Mouse (Mus musculus): ENCODE results near the gene Hist1h2ac. TPM values are rescaled to one million over a fixed set of nuclear protein-coding genes. Genes with fewer than 3 reads are reported as not detected.
A peak's percentile ranks its signal among the peaks of the same experiment; 100 is the strongest.

Gene Hist1h2ac
- polyA plus RNA-seq, 1 experiment from 2014 or later = 1.3 TPM

- no peaks in the 10 kb centered on the region for H3K27me3 ChIP-seq (ENCODE audit: insufficient read depth, low read length)
- no peak overlapping the region for H3K9ac ChIP-seq (replicated peaks; ENCODE audit: low read length)
- no peaks in the 10 kb centered on the region for H3K36me3 ChIP-seq (ENCODE audit: insufficient read depth, low read length)
- no peak overlapping the region for H3K27ac ChIP-seq (ENCODE audit: low read length)
- 73% methylated on average over 4 of the region's 4 CpGs for WGBS
- H3K9me3 ChIP-seq (ENCODE audit: low read length) = no peaks in the 10 kb centered on the region
- no peak for ATAC-seq (ENCODE audit: low FRiP score, low TSS enrichment)
- H3K4me3 ChIP-seq (ENCODE audit: low read length) = no peak overlapping the region
- no peak overlapping the region for H3K4me2 ChIP-seq (replicated peaks; ENCODE audit: low read depth, low read length)
- H3K4me1 ChIP-seq (ENCODE audit: insufficient read depth, low read length) = 0 out of 2 replicates have a peak, but pooled peaks cover 9% of the 10 kb centered on the region
These were observed 18.5 kb upstream of the Hist1h2ac start for GRCm38 (mm10) chr13:23702220-23702619.

GRCm38 (mm10) chr13:23700786-23701520 is 17.2 kb upstream of the Hist1h2ac start:
- H3K27me3 ChIP-seq (ENCODE audit: insufficient read depth, low read length) = no peaks in the 10 kb centered on the region
- H3K9ac ChIP-seq (replicated peaks; ENCODE audit: low read length) = no peak overlapping the region
- 27% methylated on average over 8 of the region's 8 CpGs for WGBS
- H3K4me3 ChIP-seq (ENCODE audit: low read length) = no peak overlapping the region
- peaks cover 12% of the 10 kb centered on the region; the same call in 1 of the 2 replicates for H3K4me1 ChIP-seq (ENCODE audit: insufficient read depth, low read length)
- ATAC-seq (ENCODE audit: low FRiP score, low TSS enrichment) = peak; percentile 62
- no peak overlapping the region for H3K27ac ChIP-seq (ENCODE audit: low read length)
- no peak overlapping the region for H3K4me2 ChIP-seq (replicated peaks; ENCODE audit: low read depth, low read length)
- no peaks in the 10 kb centered on the region for H3K36me3 ChIP-seq (ENCODE audit: insufficient read depth, low read length)
- no peaks in the 10 kb centered on the region for H3K9me3 ChIP-seq (ENCODE audit: low read length)

DNA sequence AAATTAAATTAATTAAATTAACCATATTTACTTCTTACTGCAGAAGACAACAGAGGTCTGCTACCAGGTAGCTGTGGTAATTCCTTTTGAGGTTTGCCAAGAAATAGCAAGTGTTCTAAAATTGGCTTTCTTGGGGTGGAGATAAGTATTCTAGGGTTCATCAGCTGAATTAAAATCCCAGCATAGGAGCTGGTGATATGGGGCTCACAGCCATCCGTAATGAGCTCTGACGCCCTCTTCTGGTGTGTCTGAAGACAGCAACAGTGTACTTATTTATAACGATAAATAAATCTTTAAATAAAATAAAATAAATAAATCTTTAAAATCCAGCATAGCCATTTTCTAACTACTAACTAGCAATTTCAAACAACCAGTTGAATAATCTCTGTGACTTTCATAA is 16.0 kb upstream of the Hist1h2ac start:
- H3K4me1 ChIP-seq (ENCODE audit: insufficient read depth, low read length) = peaks cover 15% of the 10 kb centered on the region; the same call in 1 of the 2 replicates
- H3K4me3 ChIP-seq (ENCODE audit: low read length) = no peak overlapping the region
- no peaks in the 10 kb centered on the region for H3K9me3 ChIP-seq (ENCODE audit: low read length)
- H3K36me3 ChIP-seq (ENCODE audit: insufficient read depth, low read length) = no peaks in the 10 kb centered on the region
- ATAC-seq (ENCODE audit: low FRiP score, low TSS enrichment) = no peak
- no peaks in the 10 kb centered on the region for H3K27me3 ChIP-seq (ENCODE audit: insufficient read depth, low read length)
- no peak overlapping the region for H3K27ac ChIP-seq (ENCODE audit: low read length)
- H3K4me2 ChIP-seq (replicated peaks; ENCODE audit: low read depth, low read length) = no peak overlapping the region
- no peak overlapping the region for H3K9ac ChIP-seq (replicated peaks; ENCODE audit: low read length)
- 66% methylated on average over 3 of the region's 3 CpGs for WGBS

GRCm38 (mm10) chr13:23698996-23699395 is 15.2 kb upstream of the Hist1h2ac start:
- Histone ChIP-seq H3K27me3 (ENCODE audit: insufficient read depth, low read length) (no peaks in the 10 kb centered on the region), H3K27ac (ENCODE audit: low read length) (peak overlapping the region; percentile 91), H3K4me2 (replicated peaks; ENCODE audit: low read depth, low read length) (peak overlapping the region; percentile 45; the same call in 1 of the 2 replicates), H3K9me3 (ENCODE audit: low read length) (no peaks in the 10 kb centered on the region), H3K36me3 (ENCODE audit: insufficient read depth, low read length) (no peaks in the 10 kb centered on the region), H3K9ac (replicated peaks; ENCODE audit: low read length) (no peak overlapping the region), H3K4me3 (ENCODE audit: low read length) (no peak overlapping the region), H3K4me1 (ENCODE audit: insufficient read depth, low read length) (peaks cover 15% of the 10 kb centered on the region; the same call in 1 of the 2 replicates)
- WGBS = 74% methylated on average over 6 of the region's 6 CpGs
- no peak for ATAC-seq (ENCODE audit: low FRiP score, low TSS enrichment)

- peaks cover 18% of the 10 kb centered on the region; the same call in 1 of the 2 replicates for H3K4me1 ChIP-seq (ENCODE audit: insufficient read depth, low read length)
- ATAC-seq (ENCODE audit: low FRiP score, low TSS enrichment) = peak; percentile 96
- under 1% methylated on average over 21 of the region's 22 CpGs for WGBS
- peak within 1 kb of the TSS; percentile 76 for H3K9ac ChIP-seq (replicated peaks; ENCODE audit: low read length)
- no peaks in the 10 kb centered on the region for H3K36me3 ChIP-seq (ENCODE audit: insufficient read depth, low read length)
- no peaks in the 10 kb centered on the region for H3K27me3 ChIP-seq (ENCODE audit: insufficient read depth, low read length)
- peak within 1 kb of the TSS; percentile 57 for H3K4me3 ChIP-seq (ENCODE audit: low read length)
- H3K4me2 ChIP-seq (replicated peaks; ENCODE audit: low read depth, low read length) = peak within 1 kb of the TSS; percentile 71
- peak within 1 kb of the TSS; percentile 98 for H3K27ac ChIP-seq (ENCODE audit: low read length)
- no peaks in the 10 kb centered on the region for H3K9me3 ChIP-seq (ENCODE audit: low read length)
These were observed 14.5 kb upstream of the Hist1h2ac start, which contains the start of gene Hist1h4c for GRCm38 (mm10) chr13:23698300-23698693. Gene Hist1h4c, minus strand, starts transcription at chr13:23698454.

GRCm38 (mm10) chr13:23697491-23698299 is 13.9 kb upstream of the Hist1h2ac start:
- peak; percentile 13 for ATAC-seq (ENCODE audit: low FRiP score, low TSS enrichment)
- peak overlapping the region; percentile 76 for H3K9ac ChIP-seq (replicated peaks; ENCODE audit: low read length)

GRCm38 (mm10) chr13:23696061-23696474 is 12.3 kb upstream of the Hist1h2ac start:
- Histone ChIP-seq H3K4me3 (ENCODE audit: low read length) (no peak overlapping the region), H3K4me1 (ENCODE audit: insufficient read depth, low read length) (peaks cover 16% of the 10 kb centered on the region; the same call in 1 of the 2 replicates), H3K36me3 (ENCODE audit: insufficient read depth, low read length) (no peaks in the 10 kb centered on the region), H3K27ac (ENCODE audit: low read length) (0 out of 2 replicates have a peak overlapping the region, but pooled peaks have one; percentile 15), H3K4me2 (replicated peaks; ENCODE audit: low read depth, low read length) (no peak overlapping the region), H3K9ac (replicated peaks; ENCODE audit: low read length) (no peak overlapping the region; the same call in 1 of the 2 replicates), H3K9me3 (ENCODE audit: low read length) (no peaks in the 10 kb centered on the region), H3K27me3 (ENCODE audit: insufficient read depth, low read length) (no peaks in the 10 kb centered on the region)
- ATAC-seq (ENCODE audit: low FRiP score, low TSS enrichment) = no peak
- WGBS = 59% methylated on average over 15 of the region's 15 CpGs

More at GRCm38 (mm10) chr13:23697491-23698299, 13.9 kb upstream of the Hist1h2ac start:
- Histone ChIP-seq H3K9me3 (ENCODE audit: low read length) (no peaks in the 10 kb centered on the region), H3K27ac (ENCODE audit: low read length) (peak overlapping the region; percentile 98), H3K4me3 (ENCODE audit: low read length) (peak overlapping the region; percentile 57), H3K27me3 (ENCODE audit: insufficient read depth, low read length) (no peaks in the 10 kb centered on the region), H3K36me3 (ENCODE audit: insufficient read depth, low read length) (no peaks in the 10 kb centered on the region), H3K4me1 (ENCODE audit: insufficient read depth, low read length) (peaks cover 18% of the 10 kb centered on the region; the same call in 1 of the 2 replicates), H3K4me2 (replicated peaks; ENCODE audit: low read depth, low read length) (peak overlapping the region; percentile 71)
- WGBS = under 1% methylated on average over 22 of the region's 32 CpGs

DNA sequence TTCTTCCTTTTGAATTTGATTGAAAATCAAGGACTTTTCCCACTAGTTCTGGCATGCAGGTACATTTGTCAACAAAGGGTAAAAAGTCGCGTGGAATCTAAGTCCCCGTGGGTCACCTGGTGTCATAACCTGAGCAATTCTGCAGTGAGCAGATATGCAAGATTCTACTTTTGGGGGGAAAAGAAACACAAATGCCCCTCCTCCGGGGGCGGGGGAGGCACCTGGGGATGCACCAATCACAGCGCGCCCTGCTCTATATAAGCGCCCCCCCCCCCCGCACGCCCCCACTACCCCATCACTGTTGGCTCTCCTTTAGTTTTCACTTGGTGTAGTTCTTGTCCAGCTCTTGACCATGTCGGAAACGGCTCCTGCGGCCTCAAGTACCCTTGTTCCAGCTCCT is 11.8 kb upstream of the Hist1h2ac start, which contains the start of gene Hist1h1t:
Gene Hist1h1t, plus strand, starts transcription at position 301 of the 400 bp plus-strand sequence.
- Histone ChIP-seq H3K4me2 (replicated peaks; ENCODE audit: low read depth, low read length) (0 out of 2 replicates have a peak within 1 kb of the TSS, but pooled peaks have one; percentile 15), H3K36me3 (ENCODE audit: insufficient read depth, low read length) (no peaks in the 10 kb centered on the region), H3K9me3 (ENCODE audit: low read length) (no peaks in the 10 kb centered on the region), H3K4me3 (ENCODE audit: low read length) (no peak within 1 kb of the TSS), H3K9ac (replicated peaks; ENCODE audit: low read length) (no peak within 1 kb of the TSS; the same call in 1 of the 2 replicates), H3K27me3 (ENCODE audit: insufficient read depth, low read length) (no peaks in the 10 kb centered on the region), H3K4me1 (ENCODE audit: insufficient read depth, low read length) (peaks cover 16% of the 10 kb centered on the region; the same call in 1 of the 2 replicates), H3K27ac (ENCODE audit: low read length) (0 out of 2 replicates have a peak within 1 kb of the TSS, but pooled peaks have one; percentile 15)
- 57% methylated on average over 11 of the region's 13 CpGs for WGBS
- no peak for ATAC-seq (ENCODE audit: low FRiP score, low TSS enrichment)

- no peaks in the 10 kb centered on the region for H3K9me3 ChIP-seq (ENCODE audit: low read length)
- no peaks in the 10 kb centered on the region for H3K36me3 ChIP-seq (ENCODE audit: insufficient read depth, low read length)
- WGBS = 94% methylated on average over 9 of the region's 9 CpGs
- H3K4me3 ChIP-seq (ENCODE audit: low read length) = no peak overlapping the region
- H3K27ac ChIP-seq (ENCODE audit: low read length) = no peak overlapping the region
- no peak overlapping the region for H3K4me2 ChIP-seq (replicated peaks; ENCODE audit: low read depth, low read length)
- H3K4me1 ChIP-seq (ENCODE audit: insufficient read depth, low read length) = peaks cover 16% of the 10 kb centered on the region; the same call in 1 of the 2 replicates
- ATAC-seq (ENCODE audit: low FRiP score, low TSS enrichment) = no peak
- H3K9ac ChIP-seq (replicated peaks; ENCODE audit: low read length) = no peak overlapping the region
- no peaks in the 10 kb centered on the region for H3K27me3 ChIP-seq (ENCODE audit: insufficient read depth, low read length)
These were observed 11.2 kb upstream of the Hist1h2ac start for GRCm38 (mm10) chr13:23694956-23695355.
